Mouse (Mus musculus) neural tube, embryonic 15.5 days (tissue): ENCODE data around the gene Ykt6. TPM values are rescaled to one million over a fixed set of nuclear protein-coding genes. Genes with fewer than 3 reads are reported as not detected.

ENCODE experiments used
- ATAC-seq: fragments of 200-750 bp; cut with Nextera tagmentation; 2 replicates; pipeline ENCODE4 v1.8.0; 2017; ENCODE audit warnings: mild to moderate bottlenecking, moderate TSS enrichment, moderate library complexity; ENCODE audit not compliant: low FRiP score
- H3K27ac ChIP-seq: fragments of 300-500 bp; sonication (generic); replicated peaks from 2 replicates; pipeline ENCODE4 v1.5.1; 2015; ENCODE audit warnings: mild to moderate bottlenecking, inconsistent platforms
- H3K27me3 ChIP-seq: fragments of 300-500 bp; sonication (generic); replicated peaks from 2 replicates; pipeline ENCODE4 v1.6.1; 2015; ENCODE audit warnings: inconsistent platforms
- H3K36me3 ChIP-seq: fragments of 300-500 bp; sonication (generic); 2 replicates; pipeline ENCODE4 v1.6.1; 2015; ENCODE audit warnings: inconsistent platforms
- H3K4me1 ChIP-seq: fragments of 300-500 bp; sonication (generic); 2 replicates; pipeline ENCODE4 v1.6.1; 2015; ENCODE audit warnings: inconsistent platforms
- H3K4me2 ChIP-seq: fragments of 300-500 bp; sonication (generic); 2 replicates; pipeline ENCODE4 v1.6.1; 2015; ENCODE audit warnings: inconsistent platforms, mild to moderate bottlenecking, moderate library complexity
- H3K4me3 ChIP-seq: fragments of 300-500 bp; sonication (generic); replicated peaks from 2 replicates; pipeline ENCODE4 v1.5.1; 2015; ENCODE audit warnings: mild to moderate bottlenecking, inconsistent platforms
- H3K9ac ChIP-seq: fragments of 300-500 bp; sonication (generic); replicated peaks from 2 replicates; pipeline ENCODE4 v1.6.1; 2015; ENCODE audit warnings: mild to moderate bottlenecking, inconsistent platforms
- H3K9me3 ChIP-seq: fragments of 300-500 bp; sonication (generic); replicated peaks from 2 replicates; pipeline ENCODE4 v1.6.1; 2016; ENCODE audit warnings: inconsistent platforms
- WGBS: fragments of 180-500 bp; shearing (Covaris S2); methylation state at CpG from one replicate; pipeline ENCODE4 v1.1.7; 2015; ENCODE audit warnings: mixed read lengths; 5-methylcytosine and 5-hydroxymethylcytosine counted together
- polyA plus RNA-seq: library from polyadenylated mRNA; unstranded; fragments of >200 nt; fragmentation: Nextera tagmentation; extraction: Ambion mirVana; gene quantifications from 2 replicates; pipeline ENCODE4 v1.2.1, GENCODE M21; 2015

Ykt6 gene
- polyA plus RNA-seq, 1 experiment from 2014 or later: 87.1 TPM

DNA sequence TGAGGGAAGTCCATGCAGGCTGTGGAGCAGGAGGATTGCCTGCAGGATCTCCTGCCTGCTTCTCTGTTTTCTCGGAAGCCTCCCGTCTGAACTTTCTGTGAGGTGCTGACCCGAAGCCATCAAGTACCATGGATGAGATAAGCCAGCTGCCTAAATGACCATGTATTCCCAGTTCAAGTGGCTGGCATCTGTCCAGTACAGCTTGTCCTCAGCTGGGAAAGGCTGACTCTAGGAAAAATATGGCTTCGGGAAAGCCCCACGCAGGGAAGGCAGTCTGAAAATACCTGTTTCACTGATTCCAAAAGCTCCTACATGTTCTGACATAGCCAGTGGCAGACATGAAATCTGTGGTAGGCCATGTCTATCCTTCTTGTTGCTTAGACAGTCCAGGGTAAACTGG lies 3.0 kb upstream of the Ykt6 start:
- H3K27ac ChIP-seq: no peak overlapping the region
- ATAC-seq: no peak
- no peaks in the 10 kb centered on the region for H3K36me3 ChIP-seq
- no peaks in the 10 kb centered on the region for H3K9me3 ChIP-seq
- no peak overlapping the region for H3K4me3 ChIP-seq
- H3K9ac ChIP-seq: no peak overlapping the region
- H3K4me1 ChIP-seq: peaks cover 24% of the 10 kb centered on the region
- H3K4me2 ChIP-seq: no peak overlapping the region
- no peaks in the 10 kb centered on the region for H3K27me3 ChIP-seq
- whole genome bisulfite sequencing: 89% methylated on average over 5 of the region's 5 CpGs

DNA sequence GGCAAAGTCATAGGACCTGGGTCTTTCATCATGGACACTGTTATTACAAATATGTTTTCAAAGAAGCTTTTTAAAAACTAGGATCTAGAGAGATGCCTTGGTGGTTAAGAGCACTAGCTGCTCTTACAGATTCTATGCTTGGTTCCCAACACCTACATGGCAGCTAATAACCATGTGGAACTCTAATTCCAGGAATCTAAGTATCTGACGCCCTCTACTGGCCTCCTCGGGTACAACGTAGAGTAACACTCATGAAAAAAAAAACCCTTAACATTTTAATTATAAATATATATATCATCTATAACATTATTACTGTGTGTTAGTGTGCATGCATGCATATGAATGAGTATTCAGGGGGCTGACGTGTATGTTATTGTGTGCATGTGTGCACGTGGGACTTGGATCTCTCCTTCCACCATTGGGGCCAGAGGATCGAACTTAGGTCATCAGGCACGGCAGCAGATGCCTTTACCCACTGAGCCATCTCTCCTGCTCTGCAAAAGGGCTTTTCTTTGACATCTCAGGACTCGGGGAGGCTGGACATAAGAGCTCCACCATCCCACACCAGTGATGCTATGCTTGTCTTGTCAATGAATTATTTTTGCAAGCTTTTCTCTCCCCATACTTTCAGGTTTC lies 2.2 kb upstream of the Ykt6 start:
- H3K4me1 ChIP-seq: peaks cover 28% of the 10 kb centered on the region
- no peaks in the 10 kb centered on the region for H3K27me3 ChIP-seq
- 36% methylated on average over 8 of the region's 8 CpGs for WGBS
- H3K36me3 ChIP-seq: no peaks in the 10 kb centered on the region
- no peaks in the 10 kb centered on the region for H3K9me3 ChIP-seq
- no peak overlapping the region for H3K4me3 ChIP-seq
- ATAC-seq: no peak
- H3K4me2 ChIP-seq: no peak overlapping the region
- no peak overlapping the region for H3K27ac ChIP-seq
- no peak overlapping the region for H3K9ac ChIP-seq

DNA sequence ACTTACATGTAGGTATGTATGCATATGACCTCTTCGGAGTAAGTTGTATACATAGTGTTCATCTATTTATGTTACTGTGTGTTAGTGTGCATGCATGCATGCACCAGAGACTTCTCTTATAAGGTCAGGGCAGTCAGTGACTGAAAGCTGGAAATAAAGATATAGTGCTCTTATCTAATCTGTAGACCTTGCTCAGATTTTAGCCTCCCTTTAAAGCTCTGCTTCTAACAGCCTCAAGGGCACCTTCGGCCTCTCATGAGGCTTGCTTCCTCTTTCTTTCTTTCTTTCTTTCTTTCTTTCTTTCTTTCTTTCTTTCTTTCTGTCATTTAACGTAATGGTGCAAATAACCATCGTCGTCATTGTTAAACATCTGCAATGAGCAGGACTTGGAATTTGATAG lies 1.1 kb upstream of the Ykt6 start:
- peaks cover 28% of the 10 kb centered on the region for H3K4me1 ChIP-seq
- no peak overlapping the region for H3K9ac ChIP-seq
- 0 out of 2 replicates have a peak overlapping the region, but pooled peaks have one; percentile 81 for H3K4me2 ChIP-seq
- no peak overlapping the region for H3K27ac ChIP-seq
- H3K9me3 ChIP-seq: no peaks in the 10 kb centered on the region
- H3K36me3 ChIP-seq: peaks cover 6% of the 10 kb centered on the region
- no peak for ATAC-seq
- no peak overlapping the region for H3K4me3 ChIP-seq
- 79% methylated on average over 5 of the region's 5 CpGs for WGBS
- no peaks in the 10 kb centered on the region for H3K27me3 ChIP-seq

DNA sequence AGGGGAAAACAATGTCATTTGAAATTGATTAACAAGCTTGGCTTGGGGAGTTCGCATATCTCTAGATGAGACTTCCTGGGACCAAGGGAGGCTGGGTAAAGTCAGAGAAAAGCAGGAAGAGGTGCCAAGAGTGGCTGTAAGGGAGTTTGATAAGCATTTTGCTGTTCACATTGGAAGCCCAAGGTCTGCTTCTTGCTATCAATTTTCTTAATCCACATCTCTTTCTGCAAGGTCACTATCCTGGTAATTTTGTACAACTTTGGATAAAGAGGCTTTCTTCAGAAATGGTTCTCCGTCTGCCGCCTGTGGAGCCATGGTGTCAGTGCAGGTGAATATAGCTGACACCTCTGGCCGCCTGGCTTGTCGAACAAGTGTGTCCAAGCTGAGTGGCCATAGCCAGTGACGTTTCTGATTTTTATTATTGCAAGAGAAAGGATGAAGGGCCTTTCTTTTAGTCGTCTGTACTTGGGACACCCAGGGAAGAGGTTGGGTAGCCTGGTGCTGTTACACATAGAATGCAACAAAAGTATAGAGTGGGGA lies 458 bp upstream of the Ykt6 start:
- H3K4me2 ChIP-seq: peak overlapping the region; percentile 81
- peak; percentile 87 for ATAC-seq
- 10% methylated on average over 7 of the region's 7 CpGs for WGBS
- H3K9me3 ChIP-seq: no peaks in the 10 kb centered on the region
- H3K27ac ChIP-seq: peak overlapping the region; percentile 96
- H3K27me3 ChIP-seq: no peaks in the 10 kb centered on the region
- peak overlapping the region; percentile 95 for H3K4me3 ChIP-seq
- peak overlapping the region; percentile 92 for H3K9ac ChIP-seq
- H3K4me1 ChIP-seq: peaks cover 28% of the 10 kb centered on the region
- H3K36me3 ChIP-seq: peaks cover 9% of the 10 kb centered on the region

DNA sequence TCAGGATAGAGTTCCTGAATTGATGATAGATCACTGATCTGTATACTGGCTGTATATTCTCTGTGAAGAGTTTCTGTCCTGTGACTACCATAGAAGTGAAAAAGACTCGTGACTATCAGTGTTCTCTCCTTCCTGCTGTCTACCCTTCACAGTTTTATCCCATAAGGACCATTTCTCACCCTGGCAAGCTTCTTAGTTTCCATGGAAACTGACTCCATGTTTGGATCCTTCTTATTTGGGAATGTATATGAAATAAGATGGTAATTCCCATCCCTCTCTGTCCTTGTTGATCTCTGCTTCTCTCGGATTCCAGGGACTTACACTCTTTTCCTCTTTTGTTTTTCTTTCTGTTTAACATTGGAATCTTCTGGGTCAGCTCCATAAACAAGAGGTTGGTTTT lies 4.6 kb downstream of the Ykt6 start:
- Histone ChIP-seq H3K4me3 (no peak overlapping the region), H3K9ac (no peak overlapping the region), H3K4me2 (no peak overlapping the region), H3K27ac (no peak overlapping the region), H3K27me3 (no peaks in the 10 kb centered on the region), H3K36me3 (peaks cover 59% of the 10 kb centered on the region), H3K4me1 (peaks cover 20% of the 10 kb centered on the region), H3K9me3 (no peaks in the 10 kb centered on the region)
- ATAC-seq: no peak
- 75% methylated on average over 2 of the region's 2 CpGs for WGBS

DNA sequence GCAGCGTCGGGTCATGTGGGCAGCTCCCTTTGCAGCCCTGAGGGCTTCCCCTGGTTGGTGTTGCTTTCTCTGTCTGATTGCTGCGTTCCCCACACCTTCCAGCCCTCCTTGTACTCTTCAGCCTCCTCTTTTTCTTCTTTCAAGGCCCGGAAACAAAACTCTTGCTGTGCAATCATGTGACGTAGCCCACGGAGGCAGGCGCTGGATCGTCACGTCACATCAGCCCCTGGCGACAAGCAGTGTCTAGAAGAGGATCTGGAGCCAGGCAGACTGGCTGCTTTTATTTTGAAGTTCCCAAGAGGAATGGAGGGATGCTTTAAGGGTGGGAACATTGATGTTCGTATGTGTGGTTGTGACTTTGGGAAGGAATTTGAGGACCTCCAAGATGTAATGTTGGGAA lies 10.4 kb downstream of the Ykt6 start:
- H3K9me3 ChIP-seq: no peaks in the 10 kb centered on the region
- H3K27ac ChIP-seq: no peak overlapping the region
- no peak for ATAC-seq
- 82% methylated on average over 11 of the region's 11 CpGs for WGBS
- no peaks in the 10 kb centered on the region for H3K4me1 ChIP-seq
- H3K4me2 ChIP-seq: no peak overlapping the region
- H3K4me3 ChIP-seq: no peak overlapping the region
- H3K36me3 ChIP-seq: peaks cover 90% of the 10 kb centered on the region
- no peaks in the 10 kb centered on the region for H3K27me3 ChIP-seq
- H3K9ac ChIP-seq: no peak overlapping the region

DNA sequence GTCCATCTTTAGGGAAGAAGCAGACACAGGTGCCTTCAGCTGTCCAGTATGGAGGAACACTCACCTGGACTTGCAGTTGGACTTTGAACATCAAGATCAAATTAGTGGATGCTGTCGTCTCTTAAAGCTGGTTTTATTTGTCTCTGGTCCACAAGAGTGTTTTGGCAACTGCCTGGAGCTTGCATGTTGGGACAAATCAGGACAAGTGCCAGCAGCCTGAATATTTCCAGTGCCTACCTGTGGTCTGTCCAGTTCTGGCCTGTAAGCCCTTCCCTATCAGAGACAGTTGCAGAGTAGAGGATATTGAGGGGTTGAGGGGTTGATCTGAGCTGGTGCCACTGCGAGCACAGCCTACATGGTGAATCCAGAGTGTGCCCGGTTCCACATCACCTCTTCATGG lies 11.3 kb downstream of the Ykt6 start:
- WGBS: 97% methylated on average over 3 of the region's 3 CpGs
- no peaks in the 10 kb centered on the region for H3K27me3 ChIP-seq
- no peak for ATAC-seq
- H3K27ac ChIP-seq: no peak overlapping the region
- no peak overlapping the region for H3K4me3 ChIP-seq
- H3K9me3 ChIP-seq: no peaks in the 10 kb centered on the region
- peaks cover 89% of the 10 kb centered on the region for H3K36me3 ChIP-seq
- H3K9ac ChIP-seq: no peak overlapping the region
- H3K4me1 ChIP-seq: no peaks in the 10 kb centered on the region
- no peak overlapping the region for H3K4me2 ChIP-seq

DNA sequence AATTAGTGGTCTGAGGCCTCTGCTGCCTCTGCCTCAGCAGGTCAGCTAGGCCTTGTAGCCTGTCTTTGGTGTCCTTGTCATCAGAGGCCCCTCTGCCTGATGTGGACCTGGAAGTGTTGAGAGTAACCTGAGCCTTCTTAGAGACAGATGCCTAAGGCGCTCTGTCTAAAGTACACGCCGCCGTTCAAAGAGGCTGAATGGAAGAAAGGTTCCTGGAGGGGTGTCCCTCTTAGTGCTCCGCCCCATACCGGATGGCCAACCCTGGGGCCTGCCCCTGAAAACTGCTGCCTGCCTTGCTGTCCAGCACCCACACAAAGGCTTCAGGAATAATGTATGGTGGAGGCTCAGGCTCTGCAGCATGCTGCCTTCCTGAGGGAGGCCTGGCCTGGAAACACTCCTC lies 12.7 kb downstream of the Ykt6 start:
- 88% methylated on average over 6 of the region's 6 CpGs for WGBS
- Histone ChIP-seq H3K27me3 (no peaks in the 10 kb centered on the region), H3K9me3 (no peaks in the 10 kb centered on the region), H3K4me1 (no peaks in the 10 kb centered on the region), H3K4me3 (no peak overlapping the region), H3K4me2 (no peak overlapping the region), H3K9ac (no peak overlapping the region), H3K27ac (no peak overlapping the region), H3K36me3 (peaks cover 79% of the 10 kb centered on the region)
- no peak for ATAC-seq

DNA sequence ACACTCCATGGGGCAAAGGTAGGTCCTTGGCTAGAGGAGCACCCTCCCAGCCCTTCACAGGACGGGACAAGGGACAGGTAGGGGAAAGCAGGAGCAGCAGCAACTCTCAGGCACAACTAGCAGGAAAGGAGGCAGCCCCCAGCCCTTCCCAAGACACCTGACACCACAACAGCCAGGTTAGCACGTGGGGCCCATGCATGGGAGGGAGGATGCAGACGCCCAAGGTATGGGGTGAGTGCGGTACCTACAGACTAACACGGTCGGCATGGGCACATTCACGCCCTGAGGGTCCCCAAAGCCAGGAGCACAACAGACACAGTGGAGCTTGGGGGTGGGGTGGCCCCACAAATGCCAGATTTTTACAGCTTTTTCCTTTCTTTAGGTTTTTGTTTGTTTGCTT lies 15.7 kb downstream of the Ykt6 start:
- WGBS: 69% methylated on average over 7 of the region's 7 CpGs
- Histone ChIP-seq H3K9ac (no peak overlapping the region), H3K27ac (no peak overlapping the region), H3K27me3 (no peaks in the 10 kb centered on the region), H3K36me3 (peaks cover 51% of the 10 kb centered on the region), H3K9me3 (no peaks in the 10 kb centered on the region), H3K4me2 (no peak overlapping the region), H3K4me1 (no peaks in the 10 kb centered on the region), H3K4me3 (no peak overlapping the region)
- ATAC-seq: no peak

DNA sequence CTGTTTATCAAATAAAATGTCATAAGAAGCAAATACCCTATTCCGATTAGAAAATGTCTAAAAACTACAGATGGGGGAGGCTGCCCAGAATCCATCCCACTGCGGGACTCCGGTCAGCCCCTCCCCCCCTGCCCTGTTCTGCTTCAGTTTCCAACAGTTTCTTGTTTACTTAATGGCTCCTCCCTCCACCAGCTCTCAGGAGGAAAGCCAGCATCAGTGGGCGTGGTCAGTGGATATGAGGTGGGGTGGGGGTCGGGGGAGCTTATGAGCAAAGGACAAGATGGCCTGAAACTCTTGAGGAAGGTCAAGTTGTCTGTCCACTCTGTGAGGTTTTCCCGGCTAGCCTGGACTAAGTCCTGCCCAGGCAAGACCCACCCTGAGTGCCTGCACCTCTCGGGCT lies 17.7 kb downstream of the Ykt6 start:
- Histone ChIP-seq H3K4me1 (no peaks in the 10 kb centered on the region), H3K27ac (no peak overlapping the region), H3K4me2 (no peak overlapping the region), H3K36me3 (peaks cover 41% of the 10 kb centered on the region), H3K9me3 (no peaks in the 10 kb centered on the region), H3K9ac (no peak overlapping the region), H3K27me3 (no peaks in the 10 kb centered on the region), H3K4me3 (no peak overlapping the region)
- 61% methylated on average over 7 of the region's 7 CpGs for WGBS
- ATAC-seq: no peak

DNA sequence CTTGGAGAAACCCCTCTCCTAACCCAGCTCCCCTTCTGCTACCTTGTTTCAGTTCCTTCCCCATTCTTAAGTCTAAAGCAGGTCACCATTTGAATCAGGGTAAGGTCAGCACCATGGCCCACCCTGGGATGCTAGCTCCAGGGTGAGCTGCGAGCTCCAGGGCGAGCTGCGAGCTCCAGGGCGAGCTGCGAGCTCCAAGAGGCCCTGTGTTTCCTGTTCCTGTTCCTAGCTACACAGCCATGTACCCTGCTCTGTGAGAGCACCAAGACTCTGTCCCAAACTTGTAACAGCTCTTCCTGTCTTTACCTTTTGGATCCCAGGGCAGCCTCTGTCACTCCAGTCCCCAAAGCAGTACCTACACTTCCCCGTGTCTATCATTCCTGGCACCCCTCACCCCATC lies 18.6 kb downstream of the Ykt6 start:
- no peak for ATAC-seq
- H3K4me3 ChIP-seq: no peak overlapping the region
- no peak overlapping the region for H3K27ac ChIP-seq
- no peaks in the 10 kb centered on the region for H3K9me3 ChIP-seq
- no peaks in the 10 kb centered on the region for H3K27me3 ChIP-seq
- H3K9ac ChIP-seq: no peak overlapping the region
- WGBS: 78% methylated on average over 6 of the region's 6 CpGs
- peaks cover 34% of the 10 kb centered on the region for H3K36me3 ChIP-seq
- H3K4me1 ChIP-seq: no peaks in the 10 kb centered on the region
- no peak overlapping the region for H3K4me2 ChIP-seq

DNA sequence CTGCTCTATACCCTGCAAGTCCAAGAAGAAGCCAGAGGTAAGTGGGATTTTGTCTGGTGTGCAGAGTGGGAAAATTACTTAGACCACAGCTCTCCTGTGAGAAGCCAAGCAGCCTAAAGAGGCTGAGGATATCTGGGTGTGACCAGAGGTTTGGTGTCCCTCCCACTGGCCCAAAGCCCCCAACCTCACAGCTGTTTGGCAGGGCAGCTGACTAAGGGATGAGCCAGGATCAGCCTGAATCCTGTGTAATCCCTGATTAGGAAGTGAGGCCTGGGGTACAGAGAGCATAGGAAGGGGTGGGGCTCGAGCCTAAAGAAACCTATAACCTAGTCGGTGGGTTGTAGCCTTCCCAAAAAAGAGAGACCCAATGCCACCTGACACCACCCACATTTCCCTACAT lies 19.6 kb downstream of the Ykt6 start:
- WGBS: 82% methylated on average over 2 of the region's 2 CpGs
- no peak for ATAC-seq
- Histone ChIP-seq H3K4me2 (no peak overlapping the region), H3K36me3 (peaks cover 34% of the 10 kb centered on the region), H3K4me3 (no peak overlapping the region), H3K27me3 (no peaks in the 10 kb centered on the region), H3K9me3 (no peaks in the 10 kb centered on the region), H3K27ac (no peak overlapping the region), H3K9ac (no peak overlapping the region), H3K4me1 (no peaks in the 10 kb centered on the region)
